Mouse (Mus musculus) monocyte, adult 5-6 weeks (primary cell): ENCODE measurements around the gene Tada2b. TPM values are rescaled to one million over a fixed set of nuclear protein-coding genes. Genes with fewer than 3 reads are reported as not detected.

ENCODE experiments used
- ATAC-seq: fragments of 153-309, 156-312 bp; replicated peaks from 2 replicates; pipeline ENCODE4 v1.8.0; 2017; ENCODE audit warnings: mild to moderate bottlenecking; ENCODE audit not compliant: low TSS enrichment, insufficient number of reproducible peaks, severe bottlenecking, poor library complexity, low FRiP score
- total RNA-seq: library from RNA; stranded (forward); fragments of 200-1000, 200-491, 200-594 nt; gene quantifications from 3 replicates; pipeline ENCODE4 v1.2.3, GENCODE M21; 2017

Tada2b gene
- total RNA-seq = 9.1 to 25.8 TPM (median 15.7 TPM) in 3 replicates

- peak; percentile 95 for ATAC-seq
Observed at GRCm38 (mm10) chr5:36484171-36484990, at the start of gene Tada2b, which contains the start of gene Ccdc96. Gene Tada2b, minus strand, starts transcription at chr5:36484285. Gene Ccdc96, plus strand, starts transcription at chr5:36484588.

GRCm38 (mm10) chr5:36530129-36530751, 46.2 kb upstream of the Tada2b start:
- ATAC-seq = peak; percentile 80

- ATAC-seq = no peak
Observed at GRCm38 (mm10) chr5:36529698-36530097, 45.6 kb upstream of the Tada2b start.

GRCm38 (mm10) chr5:36526921-36527320, 42.8 kb upstream of the Tada2b start:
- ATAC-seq = no peak

GRCm38 (mm10) chr5:36526274-36526673, 42.2 kb upstream of the Tada2b start:
- no peak for ATAC-seq

- ATAC-seq = no peak
Observed at GRCm38 (mm10) chr5:36525216-36525615, 41.1 kb upstream of the Tada2b start.

GRCm38 (mm10) chr5:36523219-36523703, 39.2 kb upstream of the Tada2b start:
- no peak for ATAC-seq

- ATAC-seq = no peak
Observed at GRCm38 (mm10) chr5:36522782-36523181, 38.7 kb upstream of the Tada2b start.

- no peak for ATAC-seq
Observed at GRCm38 (mm10) chr5:36519751-36520150, 35.7 kb upstream of the Tada2b start.

GRCm38 (mm10) chr5:36517596-36517995, 33.5 kb upstream of the Tada2b start:
- ATAC-seq = no peak

- ATAC-seq = no peak
Observed at GRCm38 (mm10) chr5:36515558-36515957, 31.5 kb upstream of the Tada2b start.

GRCm38 (mm10) chr5:36515126-36515525, 31.0 kb upstream of the Tada2b start:
- ATAC-seq = no peak

GRCm38 (mm10) chr5:36510956-36511355, 26.9 kb upstream of the Tada2b start:
- ATAC-seq = no peak

GRCm38 (mm10) chr5:36508351-36508750, 24.3 kb upstream of the Tada2b start:
- ATAC-seq = no peak

GRCm38 (mm10) chr5:36505643-36506042, 21.6 kb upstream of the Tada2b start:
- ATAC-seq = no peak

- no peak for ATAC-seq
Observed at GRCm38 (mm10) chr5:36505235-36505634, 21.1 kb upstream of the Tada2b start.

- no peak for ATAC-seq
Observed at GRCm38 (mm10) chr5:36494709-36495108, 10.6 kb upstream of the Tada2b start.

GRCm38 (mm10) chr5:36493919-36494318, 9.8 kb upstream of the Tada2b start:
- no peak for ATAC-seq

GRCm38 (mm10) chr5:36489225-36489624, 5.1 kb upstream of the Tada2b start:
- no peak for ATAC-seq

- no peak for ATAC-seq
Observed at GRCm38 (mm10) chr5:36485306-36485705, 1.2 kb upstream of the Tada2b start.
